Mouse (Mus musculus): Measurements from ENCODE around the gene Aurkaip1.

DNA sequence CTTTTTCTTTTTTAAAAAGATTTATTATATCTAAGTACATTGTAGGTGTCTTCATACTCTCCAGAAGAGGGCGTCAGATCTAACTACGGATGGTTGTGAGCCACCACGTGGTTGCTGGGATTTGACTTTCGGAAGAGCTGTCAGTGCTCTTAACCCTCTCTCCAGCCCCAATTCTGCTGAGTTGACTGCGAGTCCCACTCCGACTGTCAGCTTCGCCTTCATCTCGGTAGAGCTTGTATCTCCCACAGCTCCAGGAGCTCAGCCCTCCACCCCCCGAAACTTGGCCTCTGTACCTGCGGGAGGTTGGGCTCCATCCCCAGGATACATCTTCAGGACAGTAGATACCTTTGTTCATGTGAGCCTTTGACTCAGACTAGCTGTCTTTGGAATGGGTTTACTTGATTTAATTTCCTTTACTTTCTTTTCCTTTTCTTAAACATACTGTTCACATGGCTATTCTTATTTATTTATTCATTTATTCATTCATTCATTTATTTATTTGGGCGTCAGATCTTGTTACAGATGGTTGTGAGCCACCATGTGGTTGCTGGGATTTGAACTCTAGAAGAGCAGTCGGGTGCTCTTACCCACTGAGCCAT lies 28.2 kb upstream of the Aurkaip1 start, which contains the start of gene Mrpl20:
- TF ChIP-seq GATA1 (IDR thresholded peaks at IDR 0.05; ENCODE audit: borderline replicate concordance, low read length) (no peak), FLI1 (IDR thresholded peaks at IDR 0.05; ENCODE audit: low read length) (no peak)
